Mouse (Mus musculus): ENCODE measurements around the gene Rcan3.

- no peak for TF ChIP-seq POLR2A (IDR thresholded peaks at IDR 0.05; ENCODE audit: insufficient read length, low read depth)
- TF ChIP-seq TCF12 (IDR thresholded peaks at IDR 0.05; ENCODE audit: insufficient read depth, poor library complexity, severe bottlenecking), result no peak
- no peak for TF ChIP-seq CEBPB (IDR thresholded peaks at IDR 0.05; ENCODE audit: insufficient read depth, poor library complexity, severe bottlenecking)
- TF ChIP-seq USF1 (IDR thresholded peaks at IDR 0.05; ENCODE audit: low read depth), result no peak
Measured at GRCm38 (mm10) chr4:135420961-135421360, 12.7 kb downstream of the Rcan3 start.
